Mouse (Mus musculus): ENCODE data around the gene 1700122O11Rik.

DNA sequence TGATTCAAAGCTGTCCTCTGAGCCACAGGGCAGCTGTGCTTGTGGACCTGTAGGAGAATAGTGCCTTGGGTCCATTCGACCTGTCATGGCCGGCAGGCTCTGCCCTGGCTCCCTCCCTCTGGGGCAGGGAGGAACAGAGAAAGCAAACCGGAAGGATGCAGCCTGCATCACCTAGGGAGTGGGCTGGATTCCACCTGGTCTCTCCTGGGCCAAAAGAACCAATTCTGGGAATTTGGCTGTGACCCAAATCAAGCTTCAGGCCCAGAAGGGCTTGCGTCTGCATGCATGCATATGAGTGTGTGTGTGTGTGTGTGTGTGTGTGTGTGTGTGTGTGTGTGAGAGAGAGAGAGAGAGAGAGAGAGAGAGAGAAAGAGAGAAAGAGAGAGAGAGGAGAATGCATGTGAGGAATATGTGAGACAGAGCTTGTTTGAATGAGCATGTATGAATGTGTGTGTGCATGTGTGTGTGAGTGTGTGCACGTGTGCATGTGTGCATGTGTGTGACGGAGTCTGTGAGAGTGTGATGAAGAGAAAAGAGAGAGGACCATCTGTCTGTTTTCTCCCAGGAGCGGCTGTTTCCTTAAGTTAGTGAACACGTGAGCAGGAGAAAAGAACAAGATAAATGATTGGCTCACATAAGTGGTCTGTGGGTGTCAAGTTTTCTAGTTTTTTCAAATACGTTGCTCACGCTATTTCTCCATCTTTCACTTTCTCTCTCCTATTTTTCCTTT lies 14.4 kb upstream of the 1700122O11Rik start:
- no peak for TF ChIP-seq CTCF (IDR thresholded peaks at IDR 0.05; ENCODE audit: borderline replicate concordance, extremely low read depth, insufficient read depth, insufficient read length)
- TF ChIP-seq POLR2A (IDR thresholded peaks at IDR 0.05; ENCODE audit: borderline replicate concordance, extremely low read depth, insufficient read depth, insufficient read length, poor library complexity, severe bottlenecking), result no peak
